Mouse (Mus musculus): ENCODE data around the gene Lrfn3.

The Lrfn3 gene

GRCm38 (mm10) chr7:30346635-30347379 lies 15.8 kb downstream of the Lrfn3 start:
- WGBS: 37% methylated on average over 21 of the region's 21 CpGs

- WGBS: 54% methylated on average over 5 of the region's 5 CpGs
Measured at GRCm38 (mm10) chr7:30339432-30340109, 23.0 kb downstream of the Lrfn3 start.

GRCm38 (mm10) chr7:30336384-30336783 lies 26.2 kb downstream of the Lrfn3 start:
- WGBS: 1% methylated on average over 9 of the region's 9 CpGs

- WGBS: 50% methylated on average over 6 of the region's 6 CpGs
Measured at GRCm38 (mm10) chr7:30335688-30336087, 26.9 kb downstream of the Lrfn3 start.

GRCm38 (mm10) chr7:30334563-30334962 lies 28.0 kb downstream of the Lrfn3 start:
- WGBS: 78% methylated on average over 5 of the region's 5 CpGs

- WGBS: 5% methylated on average over 4 of the region's 4 CpGs
Measured at GRCm38 (mm10) chr7:30333436-30333835, 29.1 kb downstream of the Lrfn3 start.

- WGBS: 44% methylated on average over 18 of the region's 18 CpGs
Measured at GRCm38 (mm10) chr7:30332622-30333259, 29.8 kb downstream of the Lrfn3 start.

- WGBS: 2% methylated on average over 13 of the region's 13 CpGs
Measured at GRCm38 (mm10) chr7:30331887-30332286, 30.7 kb downstream of the Lrfn3 start.

- 59% methylated on average over 10 of the region's 10 CpGs for WGBS
Measured at GRCm38 (mm10) chr7:30328379-30328778, 34.2 kb downstream of the Lrfn3 start.

- WGBS: 60% methylated on average over 15 of the region's 15 CpGs
Measured at GRCm38 (mm10) chr7:30327140-30327539, 35.4 kb downstream of the Lrfn3 start.

- WGBS: 42% methylated on average over 2 of the region's 2 CpGs
Measured at GRCm38 (mm10) chr7:30325364-30325763, 37.2 kb downstream of the Lrfn3 start.

GRCm38 (mm10) chr7:30324300-30324944 lies 38.1 kb downstream of the Lrfn3 start:
- 65% methylated on average over 5 of the region's 5 CpGs for WGBS

- 71% methylated on average over 3 of the region's 3 CpGs for WGBS
Measured at GRCm38 (mm10) chr7:30323795-30324194, 38.8 kb downstream of the Lrfn3 start, which contains the start of gene Sdhaf1. Gene Sdhaf1 (minus strand): TSS chr7:30323895.

GRCm38 (mm10) chr7:30322865-30323264 lies 39.7 kb downstream of the Lrfn3 start:
- 28% methylated on average over 6 of the region's 6 CpGs for WGBS

- 1% methylated on average over 20 of the region's 20 CpGs for WGBS
Measured at GRCm38 (mm10) chr7:30322285-30322667, 40.3 kb downstream of the Lrfn3 start.

GRCm38 (mm10) chr7:30321539-30322284 lies 40.9 kb downstream of the Lrfn3 start, which contains the start of gene E130208F15Rik:
Gene E130208F15Rik (plus strand): TSS chr7:30321740.
- WGBS: under 1% methylated on average over 63 of the region's 63 CpGs

GRCm38 (mm10) chr7:30320946-30321345 lies 41.6 kb downstream of the Lrfn3 start:
- 79% methylated on average over 2 of the region's 2 CpGs for WGBS

- 96% methylated on average over 3 of the region's 3 CpGs for WGBS
Measured at GRCm38 (mm10) chr7:30318142-30318541, 44.4 kb downstream of the Lrfn3 start.

GRCm38 (mm10) chr7:30315559-30316529 lies 46.7 kb downstream of the Lrfn3 start:
- WGBS: 85% methylated on average over 13 of the region's 13 CpGs

- WGBS: 40% methylated on average over 9 of the region's 9 CpGs
Measured at GRCm38 (mm10) chr7:30314721-30315155, 47.8 kb downstream of the Lrfn3 start, which contains the start of gene Syne4. Gene Syne4 (plus strand): TSS chr7:30314807.

Data from cerebral cortex, adult 2 months (tissue).